Mouse (Mus musculus) MEL (cell line): ENCODE data around the gene Dnajc28.

Experiments used
- CHD1 ChIP-seq: IDR thresholded peaks from 2 replicates; pipeline ENCODE4 v1.6.1; 2012; ENCODE audit warnings: low read depth, mild to moderate bottlenecking, inconsistent platforms, low read length, improper control_type of control experiment
- CHD2 ChIP-seq: IDR thresholded peaks from 2 replicates; pipeline ENCODE4 v1.6.1; 2011; ENCODE audit warnings: low read length, improper control_type of control experiment
- CTCF ChIP-seq, 3 experiments: IDR thresholded peaks in 2 of 3; conservative IDR thresholded peaks in 1 of 3; 2 replicates each; pipeline ENCODE4 v1.5.1; 2011 to 2012; ENCODE audit warnings: low read length in 3 of 3, low read depth in 2 of 3, mild to moderate bottlenecking in 2 of 3, improper control_type of control experiment in 1 of 3, inconsistent platforms in 1 of 3, mixed read lengths in 1 of 3, moderate library complexity in 1 of 3; ENCODE audit not compliant: control insufficient read depth in 1 of 3, insufficient read depth in 1 of 3, poor library complexity in 1 of 3, severe bottlenecking in 1 of 3
- ELF1 ChIP-seq: IDR thresholded peaks from 2 replicates; pipeline ENCODE4 v1.6.1; 2014; ENCODE audit warnings: low read depth, mild to moderate bottlenecking, inconsistent platforms, low read length, improper control_type of control experiment, moderate library complexity
- EP300 ChIP-seq, 2 experiments: IDR thresholded peaks; 2 replicates each; pipeline ENCODE4 v1.6.1; 2011; ENCODE audit warnings: improper control_type of control experiment in 2 of 2, low read length in 2 of 2, low read depth in 1 of 2, mild to moderate bottlenecking in 1 of 2
- GATA1 ChIP-seq: IDR thresholded peaks from 2 replicates; pipeline ENCODE4 v1.6.1; 2011; ENCODE audit warnings: low read depth, low read length, improper control_type of control experiment
- HCFC1 ChIP-seq: IDR thresholded peaks from 2 replicates; pipeline ENCODE4 v1.6.1; 2012; ENCODE audit warnings: low read depth, mild to moderate bottlenecking, inconsistent platforms, low read length, improper control_type of control experiment, moderate library complexity
- MAX ChIP-seq: IDR thresholded peaks from 2 replicates; pipeline ENCODE4 v1.6.1; 2011; ENCODE audit warnings: low read length, improper control_type of control experiment
- MYC ChIP-seq: IDR thresholded peaks from 2 replicates; pipeline ENCODE4 v1.6.1; 2011; ENCODE audit warnings: low read depth, mild to moderate bottlenecking, low read length, improper control_type of control experiment, moderate library complexity
- NRF1 ChIP-seq: IDR thresholded peaks from 2 replicates; pipeline ENCODE4 v1.6.1; 2014; ENCODE audit warnings: low read depth, mild to moderate bottlenecking, inconsistent platforms, low read length, improper control_type of control experiment, moderate library complexity; ENCODE audit not compliant: poor library complexity, insufficient read depth, severe bottlenecking
- POLR2A ChIP-seq, 2 experiments: IDR thresholded peaks; 2 replicates each; pipeline ENCODE4 v1.6.1; 2011 to 2012; ENCODE audit warnings: low read length in 2 of 2, mild to moderate bottlenecking in 2 of 2, control low read depth in 1 of 2, improper control_type of control experiment in 1 of 2, low read depth in 1 of 2, moderate library complexity in 1 of 2; ENCODE audit not compliant: control insufficient read depth in 1 of 2, insufficient read depth in 1 of 2, poor library complexity in 1 of 2
- TCF12 ChIP-seq: IDR thresholded peaks from 2 replicates; pipeline ENCODE4 v1.6.1; 2014; ENCODE audit warnings: low read depth, mild to moderate bottlenecking, inconsistent platforms, low read length, improper control_type of control experiment, moderate library complexity
- ZMIZ1 ChIP-seq: IDR thresholded peaks from 2 replicates; pipeline ENCODE4 v1.6.1; 2012; ENCODE audit warnings: low read depth, mild to moderate bottlenecking, inconsistent platforms, low read length, improper control_type of control experiment, moderate library complexity

DNA sequence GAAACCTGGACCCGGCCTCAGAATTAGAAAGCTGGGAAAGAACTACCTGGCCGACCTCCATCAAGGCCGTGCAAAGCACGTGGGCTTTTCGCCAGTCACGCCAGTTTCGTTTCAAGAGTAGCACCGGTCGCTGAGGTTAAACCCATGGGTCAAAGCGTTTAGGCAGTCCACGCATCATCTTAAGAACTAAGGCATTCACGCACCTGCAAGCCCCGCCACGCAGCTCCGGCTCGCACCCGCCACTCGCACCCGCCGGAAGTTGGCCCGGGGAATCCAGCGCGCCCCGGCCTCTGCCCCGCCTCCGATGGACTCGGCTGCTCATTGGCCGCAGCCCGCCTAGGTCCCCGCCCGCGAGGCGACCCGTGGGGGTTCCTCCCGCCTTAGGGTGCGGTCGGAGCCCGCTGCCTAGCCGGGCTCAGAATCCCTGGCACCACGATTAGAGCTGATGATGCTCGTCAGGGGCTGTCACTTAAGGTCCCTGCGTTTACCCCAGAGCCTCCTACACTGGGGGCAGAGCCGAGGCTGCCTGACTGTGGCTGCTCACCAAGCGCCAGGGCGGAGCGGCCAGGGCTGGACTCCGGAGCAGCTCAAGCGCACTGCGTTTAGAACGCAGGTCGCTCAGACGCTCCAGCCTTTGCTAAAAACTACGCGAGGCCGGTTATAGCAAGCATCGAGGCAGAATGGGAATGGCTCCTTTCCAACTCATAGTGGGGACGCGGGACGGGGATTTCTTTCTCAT is 28.0 kb upstream of the Dnajc28 start, which contains the start of gene Gart:
- TF ChIP-seq NRF1 (no peak), CHD1 (0 out of 2 replicates have a peak, but pooled peaks have one; percentile 31), TCF12 (peak; percentile 47), CTCF (IDR thresholded peaks at IDR 0.05 in 2 of 3, conservative IDR thresholded peaks at IDR 0.05 in 1 of 3; ENCODE audit: control insufficient read depth in 1 of 3, insufficient read depth in 1 of 3, low read depth in 2 of 3, low read length in 3 of 3, poor library complexity in 1 of 3, severe bottlenecking in 1 of 3) (no peak), ZMIZ1 (peak; percentile 92), EP300 (IDR thresholded peaks at IDR 0.05; ENCODE audit: low read depth in 1 of 2, low read length in 2 of 2) (no peak), GATA1 (no peak), POLR2A (IDR thresholded peaks at IDR 0.05; ENCODE audit: control insufficient read depth in 1 of 2, insufficient read depth in 1 of 2, low read depth in 1 of 2, low read length in 2 of 2, poor library complexity in 1 of 2) (peak; percentile 93 to 97), ELF1 (peak; percentile 30; the same call in 1 of the 2 replicates), MAX (peak; percentile 86), CHD2 (no peak), MYC (peak; percentile 91), HCFC1 (peak; percentile 69)
